Mouse (Mus musculus): ENCODE results near the gene Gm4792.

The Gm4792 gene

DNA sequence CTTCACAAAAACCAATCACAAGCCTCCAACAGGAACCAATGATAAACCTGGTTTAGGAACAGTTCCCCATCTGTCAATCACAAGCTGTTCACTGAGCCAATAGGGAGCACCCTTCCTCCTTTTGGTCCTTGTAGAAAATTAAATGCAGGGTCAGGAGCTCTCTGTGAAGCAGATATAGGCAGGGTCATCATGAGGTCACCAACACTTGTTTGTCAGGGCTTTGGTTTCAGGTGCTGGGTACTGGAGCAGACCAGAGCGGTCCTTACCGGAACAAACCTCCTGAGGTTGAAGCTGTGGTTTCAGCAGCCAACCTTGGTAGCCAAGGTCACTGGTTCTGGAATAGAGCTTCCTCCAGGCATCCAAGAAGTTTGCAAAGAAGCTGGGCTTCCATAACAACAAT, 798 bp upstream of the Gm4792 start:
- DNase-seq (ENCODE audit: low read depth) = no peak

DNA sequence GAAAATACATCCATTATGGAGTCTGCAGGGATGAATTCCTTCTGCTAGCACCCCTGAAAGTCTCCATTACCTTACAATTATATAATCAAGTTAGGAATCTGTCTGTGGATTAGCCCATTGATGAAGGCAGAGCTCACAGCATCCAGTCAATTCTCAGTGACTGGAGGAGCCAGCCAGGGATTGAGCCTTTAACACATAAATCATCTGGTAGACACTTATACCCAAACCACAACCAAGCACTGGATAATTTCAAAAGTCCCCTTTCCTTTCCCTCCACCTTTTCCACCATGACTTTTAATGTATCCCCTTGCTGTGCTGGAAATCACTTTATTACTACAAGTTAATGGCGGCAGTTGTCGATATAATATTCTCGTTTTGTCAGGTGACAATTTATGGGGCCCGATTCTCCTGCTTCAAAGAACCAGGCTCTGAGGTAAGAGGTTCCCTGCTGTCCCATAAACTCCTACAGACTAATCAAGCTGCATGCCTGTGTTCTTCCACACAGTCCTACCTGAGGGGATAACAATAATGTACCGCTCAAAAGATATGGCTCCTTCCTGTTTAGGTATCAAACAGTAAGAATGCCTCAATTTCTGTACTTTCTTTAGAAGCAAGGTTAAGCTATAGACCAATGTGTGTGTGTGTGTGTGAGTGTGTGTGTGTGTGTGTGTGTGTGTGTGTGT, 2.4 kb downstream of the Gm4792 start:
- DNase-seq (ENCODE audit: low read depth) = no peak

- peak; percentile 31 for DNase-seq (ENCODE audit: low read depth)
Measured at GRCm38 (mm10) chr10:94294933-94295750, 3.4 kb downstream of the Gm4792 start.

DNA sequence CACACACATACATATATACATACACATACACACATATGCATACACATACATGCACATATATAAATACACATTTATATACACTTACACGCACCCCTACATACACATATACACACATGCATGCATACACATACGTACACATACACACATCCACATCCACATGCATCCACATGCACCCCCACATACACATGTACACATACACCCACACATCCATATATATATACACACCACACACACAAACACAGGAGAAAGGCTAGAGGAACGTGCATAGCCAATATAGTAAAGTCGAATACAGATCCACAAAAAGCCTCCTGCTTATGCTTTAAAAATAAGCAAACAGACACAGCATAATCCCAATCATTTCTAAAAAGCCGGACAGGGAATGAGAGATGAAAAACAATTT, 4.1 kb downstream of the Gm4792 start:
- no peak for DNase-seq (ENCODE audit: low read depth)

GRCm38 (mm10) chr10:94282797-94283196, 15.7 kb downstream of the Gm4792 start:
- DNase-seq (ENCODE audit: low read depth) = no peak

DNA sequence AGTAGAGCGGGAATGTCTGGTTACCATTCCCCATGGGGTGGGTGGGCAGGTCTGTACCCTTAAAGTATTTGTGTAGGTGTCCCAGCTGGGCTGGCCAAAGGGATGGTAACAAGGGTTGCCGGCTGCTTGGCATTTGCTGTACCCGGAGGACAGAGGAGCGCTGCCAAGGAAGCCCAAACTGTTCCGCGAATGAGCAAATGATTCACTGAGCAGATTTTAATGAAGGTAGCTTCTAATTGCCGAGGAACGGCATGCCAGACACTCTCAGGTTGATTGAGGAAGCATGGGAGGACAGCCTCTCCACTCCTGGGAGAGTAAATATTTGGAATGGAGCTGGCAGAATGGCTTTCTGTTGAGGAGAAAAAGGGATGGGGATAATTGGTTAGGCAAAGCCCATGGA, 16.3 kb downstream of the Gm4792 start:
- no peak for DNase-seq (ENCODE audit: low read depth)

DNA sequence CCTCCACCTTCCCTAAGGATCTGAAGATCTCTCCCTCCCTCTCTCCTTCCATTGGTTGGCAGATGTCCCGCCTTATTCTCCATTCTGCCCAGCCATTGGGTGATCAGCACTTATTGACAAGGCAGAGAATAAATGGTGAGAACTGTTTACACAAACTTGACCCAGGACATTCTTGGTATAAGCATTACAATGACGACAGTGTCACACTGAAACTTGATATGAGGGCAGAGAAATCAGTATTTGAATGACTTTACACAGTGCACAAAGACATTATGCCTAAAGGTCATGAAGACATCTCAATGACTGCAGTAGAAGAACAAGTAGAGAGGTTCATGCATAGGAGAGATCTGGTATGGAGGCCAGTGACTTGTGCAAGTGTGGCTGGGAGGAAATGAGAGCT, 22.0 kb downstream of the Gm4792 start:
- DNase-seq (ENCODE audit: low read depth) = no peak

GRCm38 (mm10) chr10:94275321-94275720, 23.2 kb downstream of the Gm4792 start:
- DNase-seq (ENCODE audit: low read depth) = no peak

DNA sequence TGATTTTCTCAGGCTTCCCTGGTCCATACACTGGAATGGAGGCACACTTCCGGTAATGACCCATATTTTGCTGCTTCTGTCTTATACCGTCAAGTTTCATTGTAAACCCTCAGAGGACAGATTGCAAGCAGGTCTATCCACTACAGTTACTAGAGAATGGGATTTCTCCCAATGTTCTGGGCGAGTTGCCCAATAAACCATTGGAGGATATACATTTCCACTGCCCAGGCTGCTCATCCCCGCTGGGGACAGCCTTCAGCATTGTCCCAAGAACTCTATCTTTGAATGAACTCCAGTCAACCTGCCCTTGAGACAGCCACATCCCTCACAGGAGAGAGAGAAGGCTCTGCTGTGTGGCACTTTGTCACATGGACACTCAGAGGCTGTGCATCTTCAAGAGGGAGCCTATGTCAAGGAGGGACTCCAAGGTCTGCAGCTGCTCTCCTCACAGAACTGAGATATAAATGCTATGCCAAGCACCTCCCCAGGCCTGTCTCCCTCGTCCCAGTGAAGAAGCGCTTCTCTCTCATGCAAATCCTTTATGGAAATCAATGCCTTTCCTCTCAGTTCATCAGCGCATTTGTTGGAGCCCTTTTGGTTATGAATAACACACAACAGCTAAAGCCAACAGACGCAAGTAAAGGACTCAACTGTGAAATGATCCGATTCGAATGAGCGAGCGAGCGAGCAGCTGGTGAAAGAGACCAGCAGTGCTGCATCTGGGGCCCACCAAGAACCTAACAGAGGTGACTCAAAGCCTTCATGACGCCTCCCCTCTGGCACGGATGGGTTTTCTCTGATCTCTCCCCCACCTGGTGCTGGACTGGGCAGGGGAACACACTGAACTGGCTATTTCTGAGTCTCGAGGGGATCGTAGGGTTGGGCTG, 32.6 kb downstream of the Gm4792 start:
- peak; percentile 13 for DNase-seq (ENCODE audit: low read depth)

GRCm38 (mm10) chr10:94263211-94263610, 35.3 kb downstream of the Gm4792 start:
- DNase-seq (ENCODE audit: low read depth) = no peak

- no peak for DNase-seq (ENCODE audit: low read depth)
Measured at GRCm38 (mm10) chr10:94262646-94263045, 35.9 kb downstream of the Gm4792 start.

DNA sequence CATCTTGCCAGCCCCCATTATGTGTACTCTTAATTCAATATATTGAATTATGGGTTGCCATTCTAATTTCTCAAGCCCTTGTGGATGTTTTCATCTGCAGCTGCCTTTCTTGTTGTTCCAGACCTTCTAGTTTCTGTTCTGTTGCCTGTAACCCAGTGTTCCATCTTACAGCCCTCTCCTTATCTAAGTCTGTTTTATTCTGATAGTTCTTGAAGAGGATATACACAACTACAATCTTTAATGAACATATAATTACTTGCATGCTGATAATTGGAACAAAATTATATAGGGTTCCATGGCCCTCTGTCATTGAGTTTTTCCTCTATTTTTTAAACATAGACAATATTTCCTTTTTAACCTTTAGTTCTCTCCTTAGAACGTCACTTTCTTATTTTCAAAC, 38.0 kb downstream of the Gm4792 start:
- no peak for DNase-seq (ENCODE audit: low read depth)

GRCm38 (mm10) chr10:94256518-94256917, 42.0 kb downstream of the Gm4792 start:
- DNase-seq (ENCODE audit: low read depth) = no peak

DNA sequence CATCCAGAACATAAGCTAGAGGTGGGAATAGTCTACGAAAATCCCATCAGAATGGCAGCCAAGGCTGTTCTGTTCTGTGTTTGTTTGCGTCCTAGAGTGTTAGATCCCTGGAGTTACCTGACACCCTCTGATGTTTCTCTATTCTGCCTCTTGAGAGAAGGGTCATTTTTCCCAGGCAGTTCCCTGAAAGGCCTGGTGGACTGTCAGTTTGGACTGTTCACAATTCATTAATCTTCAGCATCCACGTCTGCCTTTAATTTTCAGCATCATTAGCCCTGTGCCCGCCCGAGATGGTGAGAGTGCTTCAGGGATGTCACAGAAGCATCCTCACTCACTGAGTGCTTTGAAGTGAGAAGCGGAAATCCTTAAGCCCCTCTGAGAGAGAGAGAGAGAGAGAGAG, 42.8 kb downstream of the Gm4792 start:
- DNase-seq (ENCODE audit: low read depth) = no peak

DNA sequence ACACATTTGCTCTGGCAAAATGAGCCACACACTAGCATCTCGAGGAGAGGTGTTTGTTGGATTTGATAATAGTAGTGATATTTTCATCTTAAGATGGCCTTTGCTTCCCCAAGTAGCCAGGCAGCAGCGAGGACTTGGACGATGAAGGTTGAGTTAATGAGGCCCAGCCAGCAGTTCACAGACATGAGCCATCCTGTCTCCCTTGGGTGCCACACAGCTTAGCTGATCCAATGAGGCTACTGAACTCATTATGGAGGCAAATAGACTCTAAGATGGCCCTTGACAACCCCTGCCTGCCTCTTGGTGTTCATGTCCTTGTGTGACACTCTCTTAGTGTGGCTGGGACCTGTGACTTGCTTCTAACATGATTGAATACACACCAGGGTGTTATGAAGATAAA, 43.7 kb downstream of the Gm4792 start:
- DNase-seq (ENCODE audit: low read depth) = no peak

GRCm38 (mm10) chr10:94253260-94253807, 45.2 kb downstream of the Gm4792 start:
- DNase-seq (ENCODE audit: low read depth) = no peak

GRCm38 (mm10) chr10:94249575-94250456, 48.7 kb downstream of the Gm4792 start:
- no peak for DNase-seq (ENCODE audit: low read depth)

DNA sequence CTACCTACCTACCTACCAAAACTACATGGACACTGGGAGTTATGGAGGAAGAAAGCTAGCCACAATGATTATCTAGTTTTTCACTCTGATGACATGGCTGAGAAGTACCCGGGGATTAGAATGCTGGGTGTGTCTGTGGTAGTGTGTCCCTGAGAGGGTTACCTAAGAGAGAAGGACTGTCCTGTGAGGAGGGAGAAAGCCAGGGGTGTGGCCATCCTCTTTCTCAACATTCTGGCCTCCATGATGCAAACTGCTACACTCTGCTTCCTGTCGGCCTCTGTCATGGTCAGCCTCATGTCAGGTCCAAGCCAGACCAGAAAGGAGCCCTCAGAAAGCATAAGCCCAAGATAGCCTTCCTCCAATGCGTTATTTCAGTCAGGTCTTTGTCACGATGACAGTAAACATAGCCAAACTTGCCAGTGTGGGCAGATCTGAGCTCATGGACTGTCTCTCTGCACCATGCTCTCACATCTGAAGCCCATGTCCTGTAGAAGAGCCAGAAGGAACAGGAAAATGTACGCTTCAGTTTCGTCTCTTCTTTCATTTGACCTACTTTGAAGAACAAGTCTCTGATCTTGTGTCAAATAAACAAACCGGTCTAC, 50.7 kb downstream of the Gm4792 start:
- no peak for DNase-seq (ENCODE audit: low read depth)
